Mouse (Mus musculus): ENCODE data around the gene Rpl18.
A peak's percentile ranks its signal among the peaks of the same experiment; 100 is the strongest.

The Rpl18 gene

GRCm38 (mm10) chr7:45714630-45715089 lies 597 bp upstream of the Rpl18 start:
- peak; percentile 70 for DNase-seq

- peak; percentile 61 for DNase-seq
Measured at GRCm38 (mm10) chr7:45715741-45716459, 643 bp downstream of the Rpl18 start.

- no peak for DNase-seq
Measured at GRCm38 (mm10) chr7:45716460-45716857, 1.2 kb downstream of the Rpl18 start.

GRCm38 (mm10) chr7:45716952-45717917 lies 2.0 kb downstream of the Rpl18 start:
- DNase-seq, result no peak

GRCm38 (mm10) chr7:45717918-45718297 lies 2.7 kb downstream of the Rpl18 start, which contains the start of gene Sphk2:
Sphk2 (minus strand) TSS chr7:45718002.
- peak; percentile 99 for DNase-seq

GRCm38 (mm10) chr7:45718331-45718730 lies 3.1 kb downstream of the Rpl18 start:
- DNase-seq, result no peak

- no peak for DNase-seq
Measured at GRCm38 (mm10) chr7:45719180-45719579, 3.9 kb downstream of the Rpl18 start.

- DNase-seq, result no peak
Measured at GRCm38 (mm10) chr7:45719738-45720412, 4.6 kb downstream of the Rpl18 start.

GRCm38 (mm10) chr7:45720413-45721233 lies 5.4 kb downstream of the Rpl18 start, which contains the start of gene Fam83e:
Fam83e (plus strand) TSS chr7:45721212.
- DNase-seq, result peak; percentile 57

- DNase-seq, result no peak
Measured at GRCm38 (mm10) chr7:45721234-45721571, 5.9 kb downstream of the Rpl18 start.

- DNase-seq, result no peak
Measured at GRCm38 (mm10) chr7:45721642-45722347, 6.5 kb downstream of the Rpl18 start.

GRCm38 (mm10) chr7:45722348-45722713 lies 7.1 kb downstream of the Rpl18 start:
- DNase-seq, result no peak

GRCm38 (mm10) chr7:45723301-45723700 lies 8.0 kb downstream of the Rpl18 start:
- DNase-seq, result no peak

GRCm38 (mm10) chr7:45723781-45724180 lies 8.5 kb downstream of the Rpl18 start:
- no peak for DNase-seq

- no peak for DNase-seq
Measured at GRCm38 (mm10) chr7:45725151-45725550, 9.9 kb downstream of the Rpl18 start.

GRCm38 (mm10) chr7:45725713-45726112 lies 10.5 kb downstream of the Rpl18 start, which contains the start of gene Spaca4:
Spaca4 (minus strand) TSS chr7:45725813.
- no peak for DNase-seq

- no peak for DNase-seq
Measured at GRCm38 (mm10) chr7:45726419-45726818, 11.2 kb downstream of the Rpl18 start.

- DNase-seq, result no peak
Measured at GRCm38 (mm10) chr7:45727625-45728024, 12.4 kb downstream of the Rpl18 start.

GRCm38 (mm10) chr7:45730727-45731431 lies 15.6 kb downstream of the Rpl18 start:
- peak; percentile 67 for DNase-seq

GRCm38 (mm10) chr7:45733477-45733876 lies 18.2 kb downstream of the Rpl18 start:
- no peak for DNase-seq

Measured in lung, postnatal 36 days (tissue).